Mouse (Mus musculus) E14TG2a.4 (cell line): ENCODE measurements at regions not wholly inside any gene's neighbourhood (a gene's known extent, or its start where the extent isn't known, plus 50 kb on each side); places are given as distances from the start of the nearest gene placed in this dataset.
A peak's percentile ranks its signal among the peaks of the same experiment; 100 is the strongest.

ENCODE experiments used
- H3K27me3 ChIP-seq: 2 replicates; pipeline ENCODE4 v1.6.1; 2014; ENCODE audit warnings: low read length, control low read depth; ENCODE audit not compliant: insufficient read depth
- H3K36me3 ChIP-seq: 2 replicates; pipeline ENCODE4 v1.6.1; 2014; ENCODE audit warnings: low read length, control low read depth; ENCODE audit not compliant: insufficient read depth
- H3K4me1 ChIP-seq: replicated peaks from 2 replicates; pipeline ENCODE4 v1.6.1; 2014; ENCODE audit warnings: low read depth, low read length, control low read depth
- H3K4me3 ChIP-seq: replicated peaks from 2 replicates; pipeline ENCODE4 v1.5.1; 2014; ENCODE audit warnings: mild to moderate bottlenecking, low read length
- H3K9me3 ChIP-seq: 2 replicates; pipeline ENCODE4 v1.6.1; 2014; ENCODE audit warnings: low read length, control low read depth
- CTCF ChIP-seq: conservative IDR thresholded peaks from 2 replicates; pipeline ENCODE4 v1.5.1; 2014; ENCODE audit warnings: low read length
- NANOG ChIP-seq: IDR thresholded peaks from 2 replicates; pipeline ENCODE4 v1.6.1; 2014; ENCODE audit warnings: borderline replicate concordance, low read length, mixed read lengths
- POU5F1 ChIP-seq: IDR thresholded peaks from 2 replicates; pipeline ENCODE4 v1.6.1; 2014; ENCODE audit warnings: low read length, borderline replicate concordance

DNA sequence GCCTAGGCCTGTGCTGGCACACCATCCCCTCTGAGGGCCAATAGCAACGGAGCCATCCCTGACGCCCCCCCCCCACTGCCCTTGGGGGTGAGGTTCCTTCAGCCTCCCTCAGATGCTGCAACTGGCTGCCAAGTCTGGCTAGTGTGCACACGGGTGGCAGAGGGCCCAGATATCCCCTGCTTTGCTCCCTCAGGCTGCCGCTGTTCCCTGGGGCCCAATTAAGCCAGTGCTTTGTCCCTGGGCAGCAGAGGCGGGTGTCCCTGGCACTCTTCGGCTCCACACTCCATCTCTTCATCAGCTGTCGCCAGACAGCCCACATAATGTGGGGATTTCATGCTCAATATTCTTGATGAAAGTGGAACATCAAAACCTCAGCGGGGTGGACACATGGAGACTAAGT, 90.9 kb upstream of the Pja1 start:
- H3K27me3 ChIP-seq: peaks cover 70% of the 10 kb centered on the region

DNA sequence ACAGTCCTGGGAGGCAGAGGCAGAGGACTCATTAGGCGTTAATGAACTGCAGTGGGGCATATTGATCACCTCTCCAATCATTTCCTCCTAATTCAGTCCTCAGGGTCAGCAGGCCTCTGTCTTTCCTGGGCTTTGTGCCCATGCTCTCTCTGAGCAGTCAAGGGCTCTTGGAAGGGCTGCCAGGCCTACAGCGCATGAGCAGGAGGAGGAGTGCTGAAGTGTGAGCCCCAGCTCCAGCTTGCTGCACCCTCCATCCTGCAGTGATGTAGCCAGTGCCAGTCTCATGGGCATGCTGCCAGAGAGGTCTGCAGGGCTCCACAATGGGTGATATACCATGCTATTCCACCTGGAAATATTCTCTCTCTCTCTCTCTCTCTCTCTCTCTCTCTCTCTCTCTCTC, 89.6 kb upstream of the Pja1 start:
- peaks cover 57% of the 10 kb centered on the region for H3K27me3 ChIP-seq
- H3K4me1 ChIP-seq: peaks cover 57% of the 10 kb centered on the region
- TF ChIP-seq POU5F1 (no peak), NANOG (no peak), CTCF (no peak)
- H3K9me3 ChIP-seq: no peaks in the 10 kb centered on the region
- no peak overlapping the region for H3K4me3 ChIP-seq
- H3K36me3 ChIP-seq: no peaks in the 10 kb centered on the region

More for the DNA sequence above, 90.9 kb upstream of the Pja1 start:
- Histone ChIP-seq H3K9me3 (no peaks in the 10 kb centered on the region), H3K4me3 (no peak overlapping the region), H3K36me3 (no peaks in the 10 kb centered on the region), H3K4me1 (peaks cover 58% of the 10 kb centered on the region)
- TF ChIP-seq CTCF (no peak), NANOG (no peak), POU5F1 (no peak)

DNA sequence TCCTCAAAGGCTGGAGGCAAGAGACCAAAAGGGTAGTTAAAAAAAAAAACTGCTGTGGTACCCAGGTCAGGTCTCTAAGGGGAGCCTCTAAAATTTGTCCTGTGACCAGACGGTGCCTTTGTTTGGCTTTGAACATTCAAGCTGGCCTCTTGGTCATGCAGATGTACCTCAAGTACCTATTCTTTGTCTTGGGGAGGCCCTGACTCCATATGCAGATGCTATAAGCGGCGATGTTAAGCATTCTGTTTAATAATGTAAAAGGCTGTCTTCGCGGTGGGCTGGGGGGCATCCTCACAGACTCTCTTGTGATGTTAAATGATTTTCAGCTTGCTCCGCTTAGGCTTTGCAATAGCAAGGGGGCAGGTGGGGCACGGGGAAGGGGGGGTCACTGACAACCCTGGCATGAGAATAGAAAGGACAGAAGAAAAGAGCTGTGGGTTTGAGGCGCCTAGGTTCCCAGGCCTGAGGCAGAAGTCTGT, 85.8 kb upstream of the Pja1 start:
- H3K4me1 ChIP-seq: peaks cover 55% of the 10 kb centered on the region
- no peaks in the 10 kb centered on the region for H3K36me3 ChIP-seq
- TF ChIP-seq NANOG: peak; percentile 95
- TF ChIP-seq POU5F1: peak; percentile 73; the same call in 1 of the 2 replicates
- no peak for TF ChIP-seq CTCF
- peaks cover 56% of the 10 kb centered on the region for H3K27me3 ChIP-seq
- H3K4me3 ChIP-seq: no peak overlapping the region
- no peaks in the 10 kb centered on the region for H3K9me3 ChIP-seq

DNA sequence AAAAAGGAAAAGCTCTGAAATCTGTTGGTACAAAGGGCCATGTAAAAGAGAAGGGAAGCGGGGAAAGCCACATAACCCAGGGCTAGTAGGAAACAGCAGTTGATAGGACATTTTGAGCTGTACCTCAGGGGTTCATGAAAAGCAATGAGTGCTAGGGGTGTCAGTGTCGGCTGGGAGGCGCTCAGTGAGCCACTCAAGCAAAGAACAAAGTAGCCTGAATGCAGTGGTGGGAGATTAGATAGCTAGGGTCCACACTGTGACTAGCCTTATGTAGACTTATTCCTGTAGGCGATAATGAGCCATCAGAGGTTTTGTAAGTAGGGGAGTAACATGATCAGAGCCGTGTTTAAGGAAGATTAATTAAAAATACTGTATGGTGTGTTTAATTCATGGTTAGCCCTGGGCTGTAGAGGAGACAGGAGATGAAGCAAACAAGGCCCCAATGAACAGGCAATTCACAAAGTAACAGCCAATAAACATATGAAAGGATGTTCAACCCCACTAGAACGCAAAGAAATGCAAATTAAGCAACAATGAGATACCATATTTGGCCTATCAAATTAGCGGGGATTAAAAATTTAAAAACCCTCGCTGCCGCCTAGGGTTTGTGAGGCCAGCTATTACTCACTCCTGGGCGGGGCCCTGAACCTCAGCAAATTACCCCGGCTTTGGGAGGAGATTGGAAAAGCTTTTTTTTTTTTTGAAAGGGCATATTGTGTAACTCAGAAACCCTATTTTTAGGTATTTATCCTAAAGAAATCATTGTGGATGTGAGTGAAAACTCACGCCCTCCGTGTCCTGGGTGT, 85.1 kb upstream of the Pja1 start:
- Histone ChIP-seq H3K27me3 (peaks cover 57% of the 10 kb centered on the region), H3K4me3 (no peak overlapping the region), H3K4me1 (peaks cover 51% of the 10 kb centered on the region), H3K36me3 (no peaks in the 10 kb centered on the region), H3K9me3 (no peaks in the 10 kb centered on the region)
- TF ChIP-seq POU5F1 (no peak), NANOG (no peak), CTCF (no peak)

DNA sequence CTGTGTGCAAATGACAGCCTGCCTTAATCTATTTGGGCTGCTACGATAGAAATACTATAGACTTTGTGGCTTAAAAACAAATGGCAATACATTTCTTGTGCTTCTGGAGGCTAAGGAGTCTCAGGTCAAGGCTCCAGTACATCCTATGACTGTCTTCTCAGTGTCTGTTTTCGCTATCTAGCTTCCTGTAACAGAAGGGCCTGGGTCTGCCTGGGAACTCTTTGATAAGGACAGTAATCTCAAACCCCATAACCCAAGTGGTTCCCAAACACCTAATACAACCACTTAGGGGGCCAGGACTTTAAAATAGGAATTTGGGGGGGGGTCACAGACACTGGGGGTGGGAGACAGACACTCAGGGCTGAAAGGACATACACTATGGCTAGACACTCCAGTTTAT, 81.7 kb upstream of the Pja1 start:
- H3K36me3 ChIP-seq: no peaks in the 10 kb centered on the region
- no peaks in the 10 kb centered on the region for H3K9me3 ChIP-seq
- H3K4me1 ChIP-seq: peaks cover 44% of the 10 kb centered on the region
- TF ChIP-seq POU5F1: no peak
- no peak for TF ChIP-seq CTCF
- no peak for TF ChIP-seq NANOG
- no peak overlapping the region for H3K4me3 ChIP-seq
- H3K27me3 ChIP-seq: peaks cover 41% of the 10 kb centered on the region

DNA sequence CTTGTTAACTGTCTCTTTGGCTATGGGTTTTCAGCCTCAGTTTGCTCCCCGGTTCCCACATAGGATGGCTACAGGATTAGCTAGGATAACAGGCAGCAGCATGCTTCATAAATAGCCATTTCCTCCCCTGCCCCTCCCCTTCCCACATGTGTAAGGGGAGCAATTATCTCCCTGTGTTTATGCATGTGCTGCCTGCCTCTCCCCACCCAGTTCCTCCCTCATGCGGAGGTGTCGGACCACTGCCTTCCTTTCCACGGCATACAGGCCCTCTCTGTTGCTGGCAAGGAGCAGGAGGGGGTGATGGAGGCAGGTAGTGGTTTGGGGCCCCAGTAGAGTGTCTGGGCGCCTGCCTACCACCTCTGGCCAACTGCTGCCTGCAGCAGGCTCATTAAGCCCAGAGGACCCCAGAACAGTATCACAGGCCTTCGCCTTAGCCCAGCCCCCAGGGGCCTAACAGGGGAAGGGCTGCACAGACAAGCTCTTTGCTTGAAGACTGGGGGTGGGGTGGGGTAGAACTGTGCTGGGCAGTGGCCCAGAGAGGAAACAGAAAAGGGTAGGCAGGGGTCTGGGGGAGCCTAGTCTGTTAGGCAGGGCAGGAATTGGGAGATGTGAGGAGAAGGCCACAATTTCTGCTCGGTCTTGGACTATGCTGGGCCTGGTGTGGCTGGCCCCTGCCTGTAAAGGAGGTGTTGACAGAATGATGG, 79.1 kb upstream of the Pja1 start:
- TF ChIP-seq NANOG (no peak), POU5F1 (no peak), CTCF (no peak)
- no peaks in the 10 kb centered on the region for H3K36me3 ChIP-seq
- peaks cover 44% of the 10 kb centered on the region for H3K27me3 ChIP-seq
- no peaks in the 10 kb centered on the region for H3K9me3 ChIP-seq
- H3K4me1 ChIP-seq: peaks cover 35% of the 10 kb centered on the region
- no peak overlapping the region for H3K4me3 ChIP-seq

DNA sequence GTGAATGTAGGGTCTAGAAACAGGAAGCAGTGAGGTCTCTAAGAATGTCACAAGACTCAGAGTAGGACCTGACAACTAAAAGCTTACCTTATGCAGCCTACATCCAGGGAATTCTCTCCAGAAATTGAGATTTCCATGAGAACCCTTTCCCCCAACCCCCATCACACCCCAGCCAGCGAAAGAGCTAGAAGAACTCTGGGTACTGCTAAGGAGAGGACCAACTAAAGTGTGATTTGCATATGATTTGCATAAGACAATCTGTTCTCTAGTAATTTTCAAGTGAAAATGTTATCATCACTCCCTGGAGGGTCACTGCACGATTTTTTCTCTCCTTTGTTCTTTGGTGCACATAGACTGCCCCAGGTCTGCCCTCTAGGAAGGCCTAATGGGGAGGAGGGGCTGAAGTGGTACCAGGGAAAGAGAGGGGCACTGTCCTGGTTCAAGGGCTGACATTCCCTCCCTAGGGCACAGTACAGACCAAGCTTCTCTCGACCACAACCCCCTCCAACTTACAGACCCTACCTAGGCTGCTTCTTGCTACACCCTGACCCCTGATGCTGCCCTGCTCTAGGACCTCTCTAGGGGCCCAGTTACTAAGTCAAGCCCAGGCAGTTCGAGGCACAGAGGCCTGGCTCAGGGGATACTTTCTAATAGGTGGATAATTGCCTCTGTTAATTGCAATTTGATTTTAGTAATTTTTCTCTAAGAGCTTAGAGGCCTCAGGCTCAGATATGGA, 77.4 kb upstream of the Pja1 start:
- H3K27me3 ChIP-seq: peaks cover 38% of the 10 kb centered on the region
- H3K4me3 ChIP-seq: no peak overlapping the region
- no peaks in the 10 kb centered on the region for H3K9me3 ChIP-seq
- H3K36me3 ChIP-seq: no peaks in the 10 kb centered on the region
- TF ChIP-seq CTCF: no peak
- TF ChIP-seq POU5F1: no peak
- TF ChIP-seq NANOG: no peak
- H3K4me1 ChIP-seq: peaks cover 30% of the 10 kb centered on the region

DNA sequence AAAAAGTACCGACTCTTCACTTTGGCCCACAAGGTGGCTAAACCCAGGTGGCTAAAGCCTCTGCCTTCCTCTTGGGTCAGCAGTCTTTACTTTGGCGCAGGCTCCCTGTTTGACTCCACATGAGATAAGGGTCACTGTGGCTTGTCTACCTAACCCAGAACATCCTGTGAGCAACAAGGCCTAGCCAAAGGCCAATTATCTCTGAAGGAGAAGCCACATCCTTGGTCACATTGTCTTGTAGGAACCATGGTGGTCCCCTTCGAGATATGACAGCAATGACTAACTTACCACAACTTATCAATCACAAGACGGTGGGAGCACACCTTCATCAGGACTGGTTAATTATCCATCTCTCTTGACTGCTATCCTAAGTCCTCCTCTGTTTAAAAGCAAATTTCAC, 73.3 kb upstream of the Pja1 start:
- TF ChIP-seq NANOG: no peak
- no peak for TF ChIP-seq POU5F1
- TF ChIP-seq CTCF: no peak
- Histone ChIP-seq H3K9me3 (no peaks in the 10 kb centered on the region), H3K4me1 (peaks cover 8% of the 10 kb centered on the region), H3K4me3 (no peak overlapping the region), H3K36me3 (no peaks in the 10 kb centered on the region), H3K27me3 (peaks cover 28% of the 10 kb centered on the region)
